Mouse (Mus musculus) right cerebral cortex, postnatal 10 days (tissue): ENCODE results near the gene Faxc.

Experiments used
- DNase-seq, 2 experiments: peaks; one replicate each; pipeline ENCODE4 v3.0.0; 2021; ENCODE audit warnings: low spot score in 2 of 2

Gene Faxc

DNA sequence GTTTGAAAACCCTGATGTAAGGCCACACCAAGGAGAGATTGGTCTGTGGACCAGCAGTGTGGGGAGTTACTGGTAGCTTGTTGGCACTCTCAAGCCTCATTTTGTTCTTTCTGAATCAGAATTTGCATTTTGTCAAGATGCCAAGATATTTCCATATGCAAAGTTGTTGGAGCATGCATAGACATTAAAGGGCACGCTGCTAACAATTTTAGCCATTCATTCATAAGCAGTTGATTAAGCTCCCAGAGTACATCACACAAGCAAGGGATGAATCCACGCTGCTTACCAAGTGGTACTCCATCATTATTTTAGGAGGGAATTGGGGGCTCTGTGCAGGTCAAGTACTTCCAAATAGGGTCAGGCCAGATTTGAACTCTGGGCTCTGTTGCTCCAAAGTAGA lies 98.8 kb downstream of the Faxc start:
- DNase-seq: no peak
